Mouse (Mus musculus): ENCODE measurements around the gene F2r.

The F2r gene

GRCm38 (mm10) chr13:95632144-95632543, 13.9 kb upstream of the F2r start:
- no peak for DNase-seq (ENCODE audit: low read depth, low spot score)

DNA sequence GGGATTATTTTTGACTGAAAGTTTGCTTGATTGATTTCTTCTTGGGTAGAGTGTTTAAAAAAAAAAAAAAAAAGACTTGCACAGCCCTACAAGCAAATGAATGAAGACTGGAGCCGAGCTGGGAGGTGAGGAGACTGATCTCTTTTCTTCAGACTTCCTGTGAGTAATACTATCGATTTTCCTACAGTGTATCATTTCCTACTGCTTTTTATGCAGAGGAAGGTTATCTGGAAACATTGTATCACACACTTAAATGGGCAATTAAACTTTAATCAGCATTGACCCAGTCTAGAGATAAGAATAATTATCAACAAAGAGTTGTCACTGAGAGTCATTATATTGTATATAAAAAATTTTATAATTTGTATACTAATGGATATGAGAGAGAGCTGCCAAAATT, 12.5 kb upstream of the F2r start:
- DNase-seq (ENCODE audit: low read depth, low spot score): no peak

GRCm38 (mm10) chr13:95629751-95630150, 11.5 kb upstream of the F2r start:
- no peak for DNase-seq (ENCODE audit: low read depth, low spot score)

- no peak for DNase-seq (ENCODE audit: low read depth, low spot score)
Measured at GRCm38 (mm10) chr13:95626696-95627095, 8.4 kb upstream of the F2r start.

DNA sequence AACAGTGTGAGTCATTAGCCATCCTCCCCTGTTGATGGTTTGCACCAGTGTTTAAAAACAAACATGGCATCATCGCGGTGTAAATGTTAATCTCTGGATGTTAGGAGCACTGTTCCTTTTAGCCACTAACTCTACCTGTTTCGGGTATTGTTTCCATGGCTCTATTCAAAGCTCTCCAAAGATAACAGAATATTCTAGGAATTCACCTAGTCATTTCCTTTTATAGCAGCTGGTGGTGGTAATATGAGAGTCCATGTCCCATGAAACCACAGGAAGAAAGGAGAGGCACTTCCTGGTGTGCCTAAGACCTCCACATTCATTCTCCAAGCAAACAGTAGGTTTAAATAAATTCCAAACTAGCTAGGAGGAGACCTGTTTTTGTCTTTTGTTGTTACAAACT, 4.8 kb upstream of the F2r start:
- DNase-seq (ENCODE audit: low read depth, low spot score): no peak

DNA sequence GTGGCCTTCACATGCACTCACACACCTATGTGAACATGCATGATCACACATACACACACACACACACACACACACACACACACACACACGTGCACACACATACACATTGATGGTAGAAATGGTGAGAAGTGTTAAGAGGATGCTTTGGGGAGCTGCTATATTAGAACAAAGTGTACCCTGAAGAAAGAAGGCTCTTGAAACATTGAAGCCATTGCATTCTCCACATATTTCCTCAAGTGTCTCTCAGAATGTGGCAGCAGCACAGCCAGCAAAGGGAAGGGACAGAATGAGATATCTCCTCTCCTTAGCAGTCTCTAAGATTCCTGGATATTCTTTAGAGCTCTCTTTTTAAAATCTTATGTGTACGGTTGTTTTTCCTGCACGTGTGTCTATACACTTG, 3.3 kb upstream of the F2r start:
- no peak for DNase-seq (ENCODE audit: low read depth, low spot score)

- DNase-seq (ENCODE audit: low read depth, low spot score): no peak
Measured at GRCm38 (mm10) chr13:95618859-95619258, 572 bp upstream of the F2r start.

- no peak for DNase-seq (ENCODE audit: low read depth, low spot score)
Measured at GRCm38 (mm10) chr13:95617671-95618171, 566 bp downstream of the F2r start.

GRCm38 (mm10) chr13:95617082-95617670, 1.1 kb downstream of the F2r start:
- DNase-seq (ENCODE audit: low read depth, low spot score): no peak

DNA sequence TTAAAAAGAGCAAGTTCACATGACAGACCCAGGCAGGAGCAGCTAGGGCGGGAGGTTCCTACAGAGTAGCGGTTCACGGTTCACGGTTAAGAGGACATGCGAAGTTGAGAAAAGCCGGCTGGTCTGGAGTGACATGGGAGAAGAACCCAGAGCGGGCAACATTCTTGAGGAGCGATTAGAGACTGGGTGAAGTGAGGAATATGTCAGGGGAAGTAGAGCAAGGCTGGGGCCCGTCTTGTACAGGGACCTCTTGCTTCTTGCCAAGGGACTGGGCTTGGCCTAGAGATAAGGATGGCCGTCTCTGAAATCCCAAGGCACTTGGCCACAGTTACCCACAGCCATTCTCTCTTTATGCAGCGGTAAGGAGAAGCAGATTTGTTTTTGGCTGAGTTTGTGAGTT, 1.8 kb downstream of the F2r start:
- DNase-seq (ENCODE audit: low read depth, low spot score): no peak

DNA sequence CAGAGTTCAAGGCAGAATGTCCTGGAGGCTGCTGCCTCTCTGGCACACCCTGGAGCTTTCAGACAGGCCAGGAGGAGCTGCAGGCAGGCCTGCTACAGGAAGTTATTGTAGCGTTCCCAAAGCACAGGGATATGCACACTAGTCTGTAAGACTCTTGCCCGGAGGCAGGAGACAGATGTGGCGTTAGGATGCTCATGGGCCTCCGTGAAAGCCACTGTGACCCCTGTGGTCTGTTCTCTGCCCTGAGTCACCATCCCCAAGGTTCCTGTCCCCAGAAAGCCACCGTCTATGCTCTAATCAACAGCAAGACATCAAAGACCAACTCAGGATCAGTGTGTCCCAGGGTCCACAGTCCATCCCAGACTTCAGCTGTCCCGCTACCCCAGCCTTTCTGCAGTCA, 3.5 kb downstream of the F2r start:
- no peak for DNase-seq (ENCODE audit: low read depth, low spot score)

- no peak for DNase-seq (ENCODE audit: low read depth, low spot score)
Measured at GRCm38 (mm10) chr13:95612243-95612642, 6.0 kb downstream of the F2r start.

DNA sequence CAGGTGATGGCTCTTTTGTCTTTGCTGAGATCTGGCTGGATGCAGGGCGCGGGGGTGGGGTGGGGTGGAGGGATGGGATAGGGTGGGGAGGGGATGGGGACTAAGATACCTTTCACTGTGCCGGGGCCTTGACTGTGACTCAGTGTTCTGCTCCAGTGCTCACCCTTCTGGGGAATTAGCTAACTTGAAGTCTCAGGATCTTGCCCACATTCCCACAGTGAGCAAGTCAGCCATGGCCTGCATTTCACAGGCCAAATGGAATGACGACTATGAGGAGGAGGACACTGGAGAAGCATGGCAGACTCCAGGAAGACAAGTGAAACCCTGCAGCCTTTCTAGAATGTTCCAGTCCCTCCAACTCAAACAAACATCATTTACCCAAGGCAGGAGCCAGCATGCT, 6.5 kb downstream of the F2r start:
- no peak for DNase-seq (ENCODE audit: low read depth, low spot score)

DNA sequence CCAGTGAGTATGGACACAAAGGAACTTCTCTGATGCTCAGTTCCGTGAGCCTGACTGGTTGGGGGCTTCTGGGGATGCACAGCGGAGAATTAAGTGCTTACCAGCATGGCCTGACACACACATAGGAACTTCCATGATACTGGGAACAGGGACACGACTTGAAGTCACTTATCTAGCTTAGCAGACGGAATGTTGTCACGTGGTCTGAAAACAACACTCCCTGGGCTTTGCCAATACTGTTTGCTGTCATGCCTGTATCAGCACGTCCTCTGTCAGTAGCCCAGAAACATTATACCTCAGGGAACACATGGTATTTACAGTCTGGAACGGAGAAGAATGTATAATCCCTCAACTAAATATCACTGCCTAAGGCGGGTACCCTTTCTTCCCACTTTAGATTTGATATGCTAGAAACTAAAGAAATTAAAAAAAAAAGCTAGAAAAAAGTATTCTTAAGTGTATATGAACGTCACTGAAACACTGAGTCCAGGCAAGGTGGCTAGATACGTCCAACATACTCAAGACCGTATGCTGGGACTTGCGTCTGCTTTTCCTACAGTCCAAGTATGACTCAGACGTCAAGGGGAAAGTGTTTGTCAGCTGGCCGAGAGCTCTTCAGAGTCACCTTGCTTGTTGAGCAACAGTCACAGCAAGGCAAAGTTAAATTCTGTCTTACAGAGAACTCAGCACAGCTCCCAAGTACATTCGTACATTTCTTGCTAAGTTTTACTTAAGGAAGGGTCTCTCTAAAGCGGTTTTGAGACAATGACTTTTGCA, 7.3 kb downstream of the F2r start:
- no peak for DNase-seq (ENCODE audit: low read depth, low spot score)

DNA sequence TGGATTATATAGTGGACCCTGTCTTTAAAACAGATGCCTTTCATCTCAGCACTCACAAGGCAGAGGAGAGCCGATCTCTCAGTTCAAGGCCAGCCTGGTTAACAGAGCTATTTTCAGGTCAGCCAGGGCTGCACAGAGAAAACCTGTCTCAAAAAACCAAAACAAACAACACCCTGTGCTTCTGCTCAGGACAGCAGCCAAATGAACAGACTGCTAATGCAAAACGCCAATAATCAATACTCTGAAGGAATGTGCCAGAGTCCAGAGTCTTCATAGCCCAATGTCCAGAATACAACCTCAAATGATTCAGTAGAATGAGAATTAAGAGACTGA, 9.2 kb downstream of the F2r start:
- no peak for DNase-seq (ENCODE audit: low read depth, low spot score)

DNA sequence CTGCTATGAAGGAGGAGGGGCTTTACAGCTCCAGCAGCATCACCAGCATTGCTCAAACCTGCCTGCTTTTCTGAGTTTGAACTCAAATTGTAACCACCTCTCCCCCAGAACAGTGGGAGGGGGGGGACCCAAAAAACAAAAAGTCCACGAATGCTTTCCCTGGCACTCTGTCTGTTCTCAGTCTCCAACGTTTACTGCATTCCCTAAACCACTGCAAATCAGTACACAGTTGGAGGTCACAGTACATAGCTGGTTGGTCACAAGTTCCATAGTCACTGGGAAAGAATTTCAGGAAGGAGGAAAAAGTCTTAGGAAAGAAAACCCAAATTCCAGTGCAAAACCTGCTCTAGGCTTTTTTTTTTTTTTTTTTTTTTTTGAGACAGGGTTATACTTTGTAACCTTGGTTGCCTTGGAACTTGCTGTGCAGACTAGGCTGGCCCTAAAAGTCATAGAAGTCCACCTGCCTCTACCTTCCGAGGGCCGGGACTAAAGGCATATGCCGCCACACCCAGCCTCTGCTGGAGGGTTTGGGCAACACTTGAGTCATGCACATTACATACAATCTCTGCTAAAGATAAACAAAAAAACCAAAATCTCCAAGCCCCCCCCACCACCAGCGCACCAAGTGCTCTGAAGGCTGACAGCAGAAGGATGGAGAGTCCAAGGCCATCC, 9.7 kb downstream of the F2r start:
- DNase-seq (ENCODE audit: low read depth, low spot score): no peak

- no peak for DNase-seq (ENCODE audit: low read depth, low spot score)
Measured at GRCm38 (mm10) chr13:95607019-95607418, 11.3 kb downstream of the F2r start.

DNA sequence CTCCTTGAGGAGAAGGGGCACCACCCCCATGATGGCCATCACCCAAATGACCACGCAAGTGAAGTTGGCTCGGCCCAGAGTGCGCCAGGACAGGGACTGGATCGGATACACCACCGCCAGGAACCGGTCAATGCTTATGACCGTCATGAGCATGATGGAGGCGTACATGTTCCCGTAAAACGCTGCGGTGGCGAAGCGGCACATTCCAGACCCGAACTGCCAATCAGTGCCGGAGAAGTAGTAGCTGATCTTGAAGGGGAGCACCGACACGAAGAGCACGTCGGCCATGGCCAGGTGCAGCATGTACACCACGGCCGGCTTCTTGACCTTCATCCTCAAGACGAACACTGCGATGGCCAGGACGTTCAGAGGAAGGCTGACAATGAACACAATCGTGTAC, 14.0 kb downstream of the F2r start:
- DNase-seq (ENCODE audit: low read depth, low spot score): no peak

- DNase-seq (ENCODE audit: low read depth, low spot score): no peak
Measured at GRCm38 (mm10) chr13:95599833-95600359, 18.4 kb downstream of the F2r start.

DNA sequence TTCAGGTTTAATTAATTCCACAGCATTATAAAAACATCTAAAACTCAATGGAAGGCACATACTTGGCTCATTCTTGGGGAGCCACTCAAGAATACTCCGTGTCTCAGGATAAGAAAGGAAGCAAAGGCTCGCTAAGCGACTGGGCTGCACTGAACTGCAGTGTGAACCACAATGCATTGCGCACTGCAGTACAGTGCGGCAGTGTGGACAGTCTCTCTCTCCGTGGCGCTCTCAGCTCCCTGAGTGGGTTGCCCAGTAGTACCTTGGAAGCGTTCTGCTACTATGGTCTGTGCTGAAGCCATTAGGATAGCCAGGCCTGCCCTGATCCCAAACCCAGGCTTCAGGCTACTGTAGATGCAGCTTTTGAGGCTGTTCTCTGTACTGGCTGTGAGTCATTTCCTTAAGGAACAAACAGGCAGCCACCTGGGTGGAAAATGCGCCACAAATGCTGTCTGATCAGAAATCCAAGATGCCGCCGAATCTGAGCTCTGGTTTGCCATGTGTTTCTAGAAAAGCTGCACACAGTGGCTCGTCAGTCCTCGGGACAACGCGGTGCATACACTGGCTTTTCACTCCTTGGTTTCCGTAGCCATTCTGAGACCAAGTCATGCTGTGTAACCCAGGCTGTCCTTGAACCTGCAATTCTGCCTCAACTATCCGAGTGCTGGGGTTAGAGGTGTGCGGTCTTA, 19.9 kb downstream of the F2r start:
- DNase-seq (ENCODE audit: low read depth, low spot score): no peak

DNA sequence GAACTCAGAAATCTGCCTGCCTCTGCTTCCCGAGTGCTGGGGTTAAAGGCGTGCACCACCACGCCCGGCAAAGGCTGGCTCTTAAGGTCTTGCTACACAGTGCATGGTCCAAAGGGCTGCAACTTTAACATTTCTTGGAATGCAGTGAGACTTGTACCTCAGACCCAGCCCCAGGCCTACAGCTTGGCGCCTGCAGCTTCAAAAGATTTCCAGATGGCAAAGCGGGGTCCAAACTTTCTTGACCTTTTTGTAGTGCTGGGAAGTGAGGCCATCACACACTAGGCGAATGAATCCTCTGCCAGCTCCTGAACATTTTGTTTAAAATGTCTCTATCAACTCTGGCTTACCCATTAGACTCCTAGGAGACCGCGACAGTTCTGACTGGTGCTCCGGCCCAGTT, 20.7 kb downstream of the F2r start:
- no peak for DNase-seq (ENCODE audit: low read depth, low spot score)

GRCm38 (mm10) chr13:95596689-95597088, 21.6 kb downstream of the F2r start:
- no peak for DNase-seq (ENCODE audit: low read depth, low spot score)

Data from telencephalon, adult 2 months (tissue).